Comparison of ENCODE assay signal across 20 mouse cellular contexts in the genomic region with DNA sequence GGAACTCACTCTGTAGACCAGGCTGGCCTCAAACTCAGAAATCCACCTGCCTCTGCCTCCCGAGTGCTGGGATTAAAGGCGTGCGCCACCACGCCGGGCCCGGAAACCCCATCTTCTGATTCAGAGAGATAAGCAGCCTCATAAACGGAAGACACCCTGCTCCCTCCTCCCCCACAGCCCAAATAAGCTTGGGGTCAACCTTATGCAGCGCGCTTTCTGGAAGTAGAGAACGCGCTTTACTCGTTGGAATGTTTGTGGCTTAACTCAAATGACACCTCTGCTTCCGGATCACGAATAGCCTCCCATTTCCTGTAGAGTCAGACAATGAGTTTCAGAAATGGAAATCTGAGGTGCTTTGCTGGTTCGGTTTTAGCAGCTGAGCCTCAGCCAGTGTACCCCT. TPM values are rescaled to one million over a fixed set of nuclear protein-coding genes. Genes with fewer than 3 reads are reported as not detected.
DNase-seq lines count a peak whose midpoint lies in the region; ATAC-seq and TF ChIP-seq lines count a peak whose summit lies in the region.
"Had no signal": no experiment of that assay in that cellular context is flagged by ENCODE, and none has a peak within 500 bp of the region (broad histone marks: within the 10 kb centered on the region; RNA-seq: fewer than 3 reads in every experiment).

No protein-coding gene starts in this region.

- H3K4me3 ChIP-seq in erythroblast, embryonic 14.5 days (replicated peaks): peak overlapping the region; percentile 62
- no peak overlapping the region for H3K4me3 ChIP-seq in kidney, embryonic 15.5 days (replicated peaks)
- H3K4me3 ChIP-seq in E14TG2a.4 (replicated peaks; ENCODE audit: low read length): peak overlapping the region; percentile 88
- no peak overlapping the region for H3K4me3 ChIP-seq in midbrain, embryonic 15.5 days
- H3K4me3 ChIP-seq: myocyte had no signal

- peak overlapping the region; percentile 84; the same call in 1 of the 2 replicates for H3K4me2 ChIP-seq in kidney, embryonic 15.5 days
- H3K4me2 ChIP-seq in midbrain, embryonic 15.5 days: peak overlapping the region; percentile 79

- peaks cover 5% of the 10 kb centered on the region; the same call in 1 of the 2 replicates for H3K36me3 ChIP-seq in erythroblast, embryonic 14.5 days (ENCODE audit: control insufficient read depth)
- H3K36me3 ChIP-seq in kidney, embryonic 15.5 days: peaks cover 14% of the 10 kb centered on the region
- peaks cover 67% of the 10 kb centered on the region for H3K36me3 ChIP-seq in E14TG2a.4 (ENCODE audit: insufficient read depth, low read length)
- H3K36me3 ChIP-seq in midbrain, embryonic 15.5 days (replicated peaks): peaks cover 3% of the 10 kb centered on the region; the same call in 1 of the 2 replicates

- DNase-seq in kidney, adult 8-10 months: no peak
- no peak for DNase-seq in thymus, postnatal 0 days (ENCODE audit: low spot score)
- DNase-seq in retina, postnatal 1 day: no peak
- DNase-seq: cerebellum, adult 9-10 months; gastrocnemius, postnatal 10 days; lung, postnatal 4 days; thymus, adult 2 months had no signal

- H3K9me3 ChIP-seq in erythroblast, embryonic 14.5 days (ENCODE audit: control insufficient read depth, low read length): peaks cover 7% of the 10 kb centered on the region
- H3K9me3 ChIP-seq in kidney, embryonic 15.5 days (replicated peaks): peaks cover 7% of the 10 kb centered on the region; the same call in 1 of the 2 replicates
- H3K9me3 ChIP-seq in E14TG2a.4 (ENCODE audit: low read length): no peaks in the 10 kb centered on the region
- H3K9me3 ChIP-seq in midbrain, embryonic 15.5 days: no peaks in the 10 kb centered on the region

- no peak overlapping the region for H3K9ac ChIP-seq in kidney, embryonic 15.5 days
- H3K9ac ChIP-seq in midbrain, embryonic 15.5 days: no peak overlapping the region
- H3K9ac ChIP-seq: forebrain, embryonic 13.5 days; liver, embryonic 14.5 days had no signal

- no peak overlapping the region for H3K27ac ChIP-seq in kidney, embryonic 15.5 days
- no peak overlapping the region for H3K27ac ChIP-seq in midbrain, embryonic 15.5 days
- H3K27ac ChIP-seq: forebrain, embryonic 13.5 days; layer of hippocampus, adult 2 months; liver, embryonic 14.5 days had no signal

- peaks cover 24% of the 10 kb centered on the region for H3K4me1 ChIP-seq in erythroblast, embryonic 14.5 days (ENCODE audit: control insufficient read depth)
- H3K4me1 ChIP-seq in kidney, embryonic 15.5 days: peaks cover 31% of the 10 kb centered on the region
- H3K4me1 ChIP-seq in E14TG2a.4 (replicated peaks; ENCODE audit: low read depth, low read length): peaks cover 42% of the 10 kb centered on the region
- H3K4me1 ChIP-seq in midbrain, embryonic 15.5 days: peaks cover 32% of the 10 kb centered on the region

- H3K27me3 ChIP-seq in erythroblast, embryonic 14.5 days (ENCODE audit: control insufficient read depth): peaks cover 17% of the 10 kb centered on the region
- H3K27me3 ChIP-seq in kidney, embryonic 15.5 days: peaks cover 7% of the 10 kb centered on the region; the same call in 1 of the 2 replicates
- peaks cover 28% of the 10 kb centered on the region for H3K27me3 ChIP-seq in E14TG2a.4 (ENCODE audit: insufficient read depth, low read length)
- no peaks in the 10 kb centered on the region for H3K27me3 ChIP-seq in midbrain, embryonic 15.5 days (replicated peaks)
- H3K27me3 ChIP-seq: forebrain, embryonic 13.5 days had no signal

- no peak for TF ChIP-seq CTCF in E14TG2a.4 (conservative IDR thresholded peaks at IDR 0.05; ENCODE audit: low read length)

- 90% methylated on average over 15 of the region's 15 CpGs for WGBS in kidney, embryonic 15.5 days
- WGBS in midbrain, embryonic 15.5 days: 91% methylated on average over 15 of the region's 15 CpGs

- ATAC-seq in erythroblast, adult 5-6 weeks (replicated peaks; ENCODE audit: low FRiP score, poor library complexity, severe bottlenecking): no peak
- ATAC-seq in kidney, embryonic 15.5 days (replicated peaks; ENCODE audit: low FRiP score): no peak
- ATAC-seq in midbrain, embryonic 15.5 days (replicated peaks): no peak

RNA-seq across cellular contexts. Expression of gene Stag3, which starts 0.8 kb away (rescaled TPM):
- polyA plus RNA-seq in erythroblast, embryonic 14.5 days (2012): 3.2 and 4.9 TPM in 2 replicates
- 9.0 and 25.7 TPM in 2 replicates for total RNA-seq in erythroblast, adult 5-6 weeks (2015; ENCODE audit: low replicate concordance)
- 5.6 and 10.9 TPM in 2 replicates for total RNA-seq in erythroblast, adult 5-6 weeks (2017; ENCODE audit: low replicate concordance)
- 3.9 and 4.1 TPM in 2 replicates for polyA plus RNA-seq in kidney, embryonic 15.5 days (2015; fragmentation: Nextera tagmentation; extraction: Ambion mirVana)
- 8.3 and 9.7 TPM in 2 replicates for polyA plus RNA-seq in midbrain, embryonic 15.5 days (2015; fragmentation: Nextera tagmentation; extraction: Ambion mirVana)
- polyA plus RNA-seq in thymus, postnatal 0 days (2015; fragmentation: Nextera tagmentation; extraction: Ambion mirVana): 2.3 and 3.2 TPM in 2 replicates

RNA-seq across cellular contexts. Expression of gene Gpc2, which starts 1.0 kb away (rescaled TPM):
- polyA plus RNA-seq in erythroblast, embryonic 14.5 days (2012): 0.06 and 0.07 TPM in 2 replicates
- total RNA-seq in erythroblast, adult 5-6 weeks (2015; ENCODE audit: low replicate concordance): 2.9 TPM in 1 of 2 replicates, not detected in the other
- total RNA-seq in erythroblast, adult 5-6 weeks (2017; ENCODE audit: low replicate concordance): 1.7 TPM in 1 of 2 replicates, not detected in the other
- polyA plus RNA-seq in kidney, embryonic 15.5 days (2015; fragmentation: Nextera tagmentation; extraction: Ambion mirVana): 27.8 and 29.8 TPM in 2 replicates
- polyA plus RNA-seq in midbrain, embryonic 15.5 days (2015; fragmentation: Nextera tagmentation; extraction: Ambion mirVana): 218 and 231 TPM in 2 replicates
- polyA plus RNA-seq in thymus, postnatal 0 days (2015; fragmentation: Nextera tagmentation; extraction: Ambion mirVana): 3.1 and 4.1 TPM in 2 replicates

RNA-seq across cellular contexts. Expression of gene Gm43720, which starts 1.1 kb away (rescaled TPM):
- not detected in 2 replicates for polyA plus RNA-seq in erythroblast, embryonic 14.5 days (2012)
- 0.21 TPM in 1 of 2 replicates, not detected in the other for total RNA-seq in erythroblast, adult 5-6 weeks (2015; ENCODE audit: low replicate concordance)
- not detected in 2 replicates for total RNA-seq in erythroblast, adult 5-6 weeks (2017; ENCODE audit: low replicate concordance)
- 0.08 and 0.22 TPM in 2 replicates for polyA plus RNA-seq in kidney, embryonic 15.5 days (2015; fragmentation: Nextera tagmentation; extraction: Ambion mirVana)
- polyA plus RNA-seq in midbrain, embryonic 15.5 days (2015; fragmentation: Nextera tagmentation; extraction: Ambion mirVana): 0.04 and 0.09 TPM in 2 replicates
- polyA plus RNA-seq in thymus, postnatal 0 days (2015; fragmentation: Nextera tagmentation; extraction: Ambion mirVana): 0.04 TPM in 1 of 2 replicates, not detected in the other
- total RNA-seq: adrenal gland, adult 18-20 months had no signal
- polyA plus RNA-seq: embryonic facial prominence, embryonic 11.5 days; heart, embryonic 14.5 days; kidney, adult 2 months had no signal

RNA-seq across cellular contexts. Expression of gene Gal3st4, which starts 8.2 kb away (rescaled TPM):
- polyA plus RNA-seq in erythroblast, embryonic 14.5 days (2012): not detected in 2 replicates
- total RNA-seq in erythroblast, adult 5-6 weeks (2015; ENCODE audit: low replicate concordance): not detected in 2 replicates
- total RNA-seq in erythroblast, adult 5-6 weeks (2017; ENCODE audit: low replicate concordance): not detected in 2 replicates
- 2.1 and 2.7 TPM in 2 replicates for polyA plus RNA-seq in kidney, embryonic 15.5 days (2015; fragmentation: Nextera tagmentation; extraction: Ambion mirVana)
- 2.1 and 2.9 TPM in 2 replicates for polyA plus RNA-seq in midbrain, embryonic 15.5 days (2015; fragmentation: Nextera tagmentation; extraction: Ambion mirVana)
- polyA plus RNA-seq in thymus, postnatal 0 days (2015; fragmentation: Nextera tagmentation; extraction: Ambion mirVana): 1.8 and 2.4 TPM in 2 replicates
- polyA plus RNA-seq: myocyte had no signal

RNA-seq across cellular contexts. Expression of gene BC037034, which starts 17.0 kb away (rescaled TPM):
- polyA plus RNA-seq in erythroblast, embryonic 14.5 days (2012): 2.4 and 2.9 TPM in 2 replicates
- total RNA-seq in erythroblast, adult 5-6 weeks (2015; ENCODE audit: low replicate concordance): 9.0 and 16.9 TPM in 2 replicates
- total RNA-seq in erythroblast, adult 5-6 weeks (2017; ENCODE audit: low replicate concordance): 10.5 and 20.8 TPM in 2 replicates
- polyA plus RNA-seq in kidney, embryonic 15.5 days (2015; fragmentation: Nextera tagmentation; extraction: Ambion mirVana): 5.9 and 6.5 TPM in 2 replicates
- polyA plus RNA-seq in midbrain, embryonic 15.5 days (2015; fragmentation: Nextera tagmentation; extraction: Ambion mirVana): 19.5 and 20.8 TPM in 2 replicates
- 5.7 and 7.6 TPM in 2 replicates for polyA plus RNA-seq in thymus, postnatal 0 days (2015; fragmentation: Nextera tagmentation; extraction: Ambion mirVana)

Comparison
In these comparisons a context has a peak if more than half of its experiments do, and no peak if none do; other contexts are left out.
1. H3K4me3 ChIP-seq: peak in erythroblast, embryonic 14.5 days (single experiment) and E14TG2a.4 (single experiment); none in kidney, embryonic 15.5 days (single experiment) and midbrain, embryonic 15.5 days (single experiment).